Mouse (Mus musculus) G1E (cell line): ENCODE results near the gene Cldn12. TPM values are rescaled to one million over a fixed set of nuclear protein-coding genes. Genes with fewer than 3 reads are reported as not detected.

Source experiments
- ATAC-seq: 2 replicates; pipeline ENCODE4 v1.8.0; 2016; ENCODE audit warnings: mild to moderate bottlenecking; ENCODE audit not compliant: insufficient number of reproducible peaks, poor library complexity, low FRiP score, severe bottlenecking; ENCODE audit errors: extremely low read depth
- DNase-seq: peaks from one replicate; pipeline ENCODE4 v3.0.0; 2012; ENCODE audit warnings: low spot score
- H3K27me3 ChIP-seq: 2 replicates; pipeline ENCODE4 v1.6.1; 2012; ENCODE audit warnings: mild to moderate bottlenecking, low read length, inconsistent platforms; ENCODE audit not compliant: insufficient read depth
- H3K36me3 ChIP-seq: replicated peaks from 2 replicates; pipeline ENCODE3; 2012; ENCODE audit warnings: mild to moderate bottlenecking, inconsistent platforms
- H3K4me1 ChIP-seq: 2 replicates; pipeline ENCODE4 v1.6.1; 2012; ENCODE audit warnings: low read depth, low read length, inconsistent platforms, mixed read lengths; ENCODE audit not compliant: insufficient read depth
- H3K4me3 ChIP-seq: 2 replicates; pipeline ENCODE4 v1.5.1; 2012; ENCODE audit warnings: low read depth, mild to moderate bottlenecking, inconsistent platforms, low read length, moderate library complexity, mixed read lengths
- H3K9me3 ChIP-seq: replicated peaks from 2 replicates; pipeline ENCODE4 v1.6.1; 2012; ENCODE audit warnings: inconsistent platforms
- CTCF ChIP-seq: IDR thresholded peaks from 2 replicates; pipeline ENCODE4 v1.5.1; 2012; ENCODE audit warnings: low read depth, low read length, inconsistent platforms, mixed read lengths
- GATA1 ChIP-seq: IDR thresholded peaks from 2 replicates; pipeline ENCODE4 v1.6.1; 2012; ENCODE audit warnings: borderline replicate concordance, low read length, inconsistent platforms, mixed read lengths
- GATA2 ChIP-seq: IDR thresholded peaks from 2 replicates; pipeline ENCODE4 v1.6.1; 2012; ENCODE audit warnings: low read depth, low read length, inconsistent platforms, borderline replicate concordance
- POLR2AphosphoS5 ChIP-seq: IDR thresholded peaks from 2 replicates; pipeline ENCODE4 v1.6.1; 2012; ENCODE audit warnings: low read depth, low read length, inconsistent platforms; ENCODE audit not compliant: insufficient replicate concordance
- TAL1 ChIP-seq: conservative IDR thresholded peaks from 2 replicates; pipeline ENCODE4 v1.6.1; 2012; ENCODE audit warnings: low read depth, low read length, inconsistent platforms, mixed read lengths
- polyA plus RNA-seq: library from polyadenylated mRNA; stranded (reverse); fragments of >175 nt; gene quantifications from 2 replicates; pipeline ENCODE4 v1.2.3, GENCODE M21; 2012
- total RNA-seq, 2 experiments: library from RNA; stranded (forward) in 1 of 2; stranded (reverse) in 1 of 2; fragments of 200-1000 nt in 1 of 2; fragments of >200 nt in 1 of 2; fragmentation: Nextera tagmentation in 1 of 2; gene quantifications; 2 replicates each; pipeline ENCODE4 v1.2.3; 2014 to 2017

Cldn12 gene
- total RNA-seq (2014; fragmentation: Nextera tagmentation) = 13.0 and 18.9 TPM in 2 replicates
- total RNA-seq (2017) = 12.9 and 14.7 TPM in 2 replicates
- polyA plus RNA-seq = 18.5 and 19.4 TPM in 2 replicates

DNA sequence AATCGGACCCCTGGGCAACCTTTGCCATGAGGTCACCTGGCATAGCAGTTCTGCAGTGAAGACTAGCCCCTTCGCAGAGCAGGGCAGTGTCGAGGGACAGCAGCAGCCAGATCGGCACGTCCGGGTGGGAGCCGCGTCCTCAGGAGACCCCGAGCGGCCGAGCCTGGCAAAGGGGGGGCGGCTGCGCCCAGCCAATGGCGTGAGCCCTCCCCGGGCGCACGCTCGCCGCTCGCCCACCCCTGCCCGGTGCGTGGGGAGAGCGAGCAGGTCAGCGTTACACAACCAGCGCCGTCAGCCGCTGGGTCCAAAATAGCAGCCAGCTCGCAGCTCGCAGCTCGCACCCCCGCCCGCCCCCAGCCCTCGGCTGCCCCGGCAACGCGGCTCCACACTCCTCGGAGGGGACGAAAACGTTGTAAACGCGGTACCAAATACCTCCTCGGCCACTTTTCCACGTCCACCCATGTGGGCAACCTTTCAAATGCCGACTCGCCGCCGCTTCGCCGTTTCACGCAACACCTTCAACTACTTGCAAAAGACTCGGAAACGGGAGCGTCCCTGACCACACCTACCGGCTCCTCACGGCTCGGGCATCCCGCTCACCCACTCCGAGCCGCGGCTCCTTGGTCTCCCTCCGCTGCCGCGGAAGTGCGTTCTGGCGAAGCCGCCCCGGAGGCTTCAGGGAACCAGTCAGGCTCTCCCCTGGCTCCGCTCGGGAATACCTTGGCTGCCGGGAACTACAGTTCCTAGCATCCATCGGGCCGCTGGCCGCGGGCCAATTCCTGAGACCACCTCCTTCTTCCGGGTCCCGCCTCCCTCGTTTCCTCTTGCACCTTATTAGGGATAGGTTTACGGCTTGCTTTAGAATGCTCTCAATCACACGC, at the start of gene Cldn12:
TSS of gene Cldn12 (minus strand) at position 763 of the 881 bp plus-strand sequence.
- Histone ChIP-seq H3K9me3 (no peaks in the 10 kb centered on the region), H3K4me1 (peaks cover 19% of the 10 kb centered on the region), H3K4me3 (peak within 1 kb of the TSS; percentile 88), H3K27me3 (no peaks in the 10 kb centered on the region), H3K36me3 (peaks cover 29% of the 10 kb centered on the region)
- TF ChIP-seq CTCF (no peak), GATA1 (no peak), GATA2 (no peak), TAL1 (no peak), POLR2AphosphoS5 (no peak)
- DNase-seq (peak; percentile 90), ATAC-seq (peak; percentile 77)

DNA sequence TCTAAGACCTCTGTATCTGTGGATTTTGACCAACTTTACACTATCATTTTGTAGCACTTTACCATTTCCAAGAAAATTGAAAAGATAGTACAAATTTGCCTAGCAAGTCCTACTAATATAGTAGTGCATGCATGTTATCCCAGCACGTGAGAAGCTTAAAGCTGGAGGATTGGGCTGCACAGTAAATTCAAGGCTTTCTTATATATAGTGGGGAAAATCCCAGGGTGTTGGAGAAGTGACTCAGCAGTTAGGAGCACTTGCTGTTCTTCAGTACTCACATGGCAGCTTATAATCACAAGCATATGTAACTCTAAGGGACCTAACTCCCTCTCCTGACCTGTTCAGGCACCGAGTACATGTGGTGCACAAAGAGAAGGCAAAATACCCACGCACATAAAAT, 47.7 kb upstream of the Cldn12 start:
- H3K4me1 ChIP-seq = peaks cover 24% of the 10 kb centered on the region
- DNase-seq = no peak
- TF ChIP-seq TAL1 (no peak), GATA1 (no peak), GATA2 (no peak), POLR2AphosphoS5 (no peak), CTCF (no peak)
- no peak overlapping the region for H3K4me3 ChIP-seq
- peaks cover 3% of the 10 kb centered on the region; the same call in 1 of the 2 replicates for H3K9me3 ChIP-seq
- H3K36me3 ChIP-seq = no peaks in the 10 kb centered on the region
- no peaks in the 10 kb centered on the region for H3K27me3 ChIP-seq
- no peak for ATAC-seq

DNA sequence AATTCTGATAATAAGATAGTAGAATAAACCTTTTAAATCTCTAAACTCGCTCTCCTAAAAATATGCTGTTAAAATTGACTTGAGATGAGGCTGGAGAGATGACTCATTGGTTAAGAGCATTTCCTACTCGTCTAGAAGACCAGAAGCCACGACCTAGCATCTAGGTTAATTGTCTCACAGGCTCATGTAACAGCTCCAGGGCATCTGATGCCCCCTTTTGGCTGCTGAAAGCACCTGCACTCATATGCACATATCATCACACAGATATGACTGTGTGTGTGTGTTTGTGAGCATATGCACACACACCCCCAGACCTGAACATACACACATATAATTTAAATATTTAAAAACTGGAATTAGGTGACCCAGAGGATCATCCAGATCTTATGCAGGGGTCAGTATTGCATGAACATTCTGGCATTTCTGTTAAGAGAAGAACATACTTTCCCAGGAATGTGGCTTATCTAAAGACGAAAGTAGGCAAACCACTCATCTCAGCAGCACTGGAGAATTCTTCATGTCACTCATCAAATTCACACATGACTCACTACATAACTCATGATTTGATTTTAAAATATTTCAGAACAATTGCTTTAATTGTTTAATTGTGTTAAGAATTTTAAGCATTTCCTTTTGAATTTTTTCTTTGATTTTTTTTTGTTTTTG, 46.4 kb upstream of the Cldn12 start:
- no peak for DNase-seq
- Histone ChIP-seq H3K27me3 (no peaks in the 10 kb centered on the region), H3K4me3 (no peak overlapping the region), H3K36me3 (no peaks in the 10 kb centered on the region), H3K9me3 (peaks cover 3% of the 10 kb centered on the region; the same call in 1 of the 2 replicates), H3K4me1 (peaks cover 26% of the 10 kb centered on the region)
- TF ChIP-seq GATA1 = no peak
- no peak for TF ChIP-seq CTCF
- no peak for TF ChIP-seq POLR2AphosphoS5
- TF ChIP-seq TAL1 = no peak
- no peak for TF ChIP-seq GATA2
- no peak; the same call in 1 of the 2 replicates for ATAC-seq

DNA sequence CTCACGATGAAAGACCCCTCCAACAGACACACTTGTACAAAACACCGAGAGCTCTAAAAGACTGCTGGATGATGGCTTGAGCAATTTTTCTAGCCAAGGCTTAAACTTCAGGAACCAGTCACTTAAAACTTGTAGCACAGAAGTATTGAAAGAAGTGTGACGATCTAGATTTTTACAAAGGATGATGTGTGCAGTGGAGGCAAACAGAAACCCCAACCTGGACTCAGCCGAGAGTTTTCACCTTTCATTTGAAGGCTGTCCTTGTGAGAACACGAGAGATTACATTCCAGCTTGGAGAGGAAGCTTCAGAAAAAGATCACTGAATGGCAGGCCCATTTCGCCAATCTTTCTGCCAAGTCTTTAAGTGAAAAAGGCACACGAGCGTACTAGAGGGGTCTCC, 45.0 kb upstream of the Cldn12 start:
- Histone ChIP-seq H3K4me3 (peak overlapping the region; percentile 69; the same call in 1 of the 2 replicates), H3K9me3 (peaks cover 3% of the 10 kb centered on the region; the same call in 1 of the 2 replicates), H3K27me3 (no peaks in the 10 kb centered on the region), H3K4me1 (peaks cover 26% of the 10 kb centered on the region), H3K36me3 (no peaks in the 10 kb centered on the region)
- TF ChIP-seq POLR2AphosphoS5 = no peak
- TF ChIP-seq CTCF = no peak
- no peak for TF ChIP-seq GATA1
- TF ChIP-seq GATA2 = no peak
- TF ChIP-seq TAL1 = no peak
- no peak for ATAC-seq
- no peak for DNase-seq

DNA sequence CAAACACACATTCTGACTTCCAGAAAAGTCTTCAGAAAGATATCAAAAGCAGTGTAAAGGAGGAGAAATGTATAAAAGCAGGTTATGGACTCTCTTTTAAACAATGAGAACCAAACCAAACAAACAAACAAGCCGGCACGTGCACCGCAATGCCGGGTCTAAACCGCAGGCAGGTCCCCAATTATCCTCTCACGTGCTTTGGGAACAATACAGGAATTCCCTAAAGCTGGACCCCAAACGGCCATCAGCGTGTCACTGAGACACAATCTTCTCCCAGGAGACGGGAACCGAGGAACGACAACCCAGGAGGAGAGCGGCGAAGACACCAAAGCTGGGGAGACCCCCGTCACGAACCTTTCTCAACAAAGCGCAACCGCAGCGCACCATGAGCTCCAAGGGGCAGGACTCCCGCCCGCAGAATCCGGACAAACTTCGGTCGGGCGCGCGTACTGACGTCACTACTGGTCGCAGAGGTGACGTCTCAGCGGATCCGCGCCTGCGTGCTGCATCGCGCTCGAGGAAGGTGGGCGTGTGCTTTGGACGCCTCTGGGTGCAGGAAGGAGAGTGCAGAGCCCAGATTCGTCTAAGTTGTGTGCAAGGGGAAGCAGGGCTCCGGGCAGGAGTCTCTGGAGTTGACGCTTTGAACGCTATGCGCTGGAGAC, 44.5 kb upstream of the Cldn12 start, which contains the start of gene Gtpbp10:
TSS of gene Gtpbp10 (minus strand) at position 460 of the 662 bp plus-strand sequence.
- TF ChIP-seq GATA1 = no peak
- no peak for TF ChIP-seq GATA2
- no peak for TF ChIP-seq TAL1
- no peak for TF ChIP-seq CTCF
- TF ChIP-seq POLR2AphosphoS5 = no peak
- Histone ChIP-seq H3K36me3 (peaks cover 6% of the 10 kb centered on the region), H3K4me3 (peak within 1 kb of the TSS; percentile 69)

More for the DNA sequence above, 44.5 kb upstream of the Cldn12 start, which contains the start of gene Gtpbp10:
- DNase-seq (no peak), ATAC-seq (peak; percentile 52; the same call in 1 of the 2 replicates)
- Histone ChIP-seq H3K4me1 (peaks cover 28% of the 10 kb centered on the region), H3K27me3 (no peaks in the 10 kb centered on the region), H3K9me3 (peaks cover 8% of the 10 kb centered on the region)
